Mouse (Mus musculus) cortical plate, adult 2 months (tissue): Measurements from ENCODE around the gene Ssh1.

Experiments used
- CTCF ChIP-seq: fragments of 200-500 bp; IDR thresholded peaks from 2 replicates; pipeline ENCODE4 v1.5.1; 2011; ENCODE audit warnings: mild to moderate bottlenecking, control low read depth, low read length; ENCODE audit not compliant: insufficient read depth; ENCODE audit errors: extremely low read depth
- POLR2A ChIP-seq: fragments of 200-500 bp; IDR thresholded peaks from 2 replicates; pipeline ENCODE4 v1.6.1; 2011; ENCODE audit warnings: mild to moderate bottlenecking, low read length, control low read depth; ENCODE audit not compliant: insufficient read depth; ENCODE audit errors: extremely low read depth

GRCm38 (mm10) chr5:114040911-114041310, 47.2 kb upstream of the Ssh1 start:
- TF ChIP-seq CTCF (no peak), POLR2A (no peak)
